ENCODE assay signal across 12 mouse cellular contexts in genomic region chr3:79907223-79907622, GRCm38 (mm10). TPM values are rescaled to one million over a fixed set of nuclear protein-coding genes. Genes with fewer than 3 reads are reported as not detected.
DNase-seq lines count a peak whose midpoint lies in the region; ATAC-seq lines count a peak whose summit lies in the region.
"Had no signal": no experiment of that assay in that cellular context is flagged by ENCODE, and none has a peak within 500 bp of the region (broad histone marks: within the 10 kb centered on the region; RNA-seq: fewer than 3 reads in every experiment).

No protein-coding gene starts in this region.

- H3K36me3 ChIP-seq in embryonic facial prominence, embryonic 14.5 days (ENCODE audit: control insufficient read depth, insufficient read depth, low read length), result no peaks in the 10 kb centered on the region
- H3K36me3 ChIP-seq: hindbrain, embryonic 15.5 days; midbrain, embryonic 13.5 days had no signal

- intact Hi-C loops in left cerebral cortex, postnatal 10 days (cut with DNase I), result no loop called here

- H3K9ac ChIP-seq in embryonic facial prominence, embryonic 14.5 days (ENCODE audit: low read depth, low read length), result no peak overlapping the region
- H3K9ac ChIP-seq: hindbrain, embryonic 15.5 days; midbrain, embryonic 13.5 days had no signal

- 0 out of 2 replicates have a peak, but pooled peaks cover 4% of the 10 kb centered on the region for H3K4me1 ChIP-seq in embryonic facial prominence, embryonic 14.5 days (ENCODE audit: control insufficient read depth, insufficient read depth, low read length)

- WGBS in embryonic facial prominence, embryonic 14.5 days, result 60% methylated on average over 7 of the region's 7 CpGs

- peak; percentile 40 to 50 for DNase-seq in heart, adult 18-20 months
- no peak for DNase-seq in heart, postnatal 4 days
- peak; percentile 65 for DNase-seq in embryonic facial prominence, embryonic 14.5 days (ENCODE audit: low spot score)
- peak; percentile 13 to 20 for DNase-seq in kidney, postnatal 36 days
- DNase-seq in lung, postnatal 36 days, result peak; percentile 79
- DNase-seq in thymus, postnatal 10 days (ENCODE audit: low spot score in 2 of 2), result no peak
- no peak for DNase-seq in retina, postnatal 1 day
- DNase-seq in left cerebral cortex, postnatal 10 days (ENCODE audit: extremely low spot score in 1 of 2, low spot score in 2 of 2), result no peak
- DNase-seq: cerebellum, adult 9-10 months had no signal

- no peaks in the 10 kb centered on the region for H3K27me3 ChIP-seq in embryonic facial prominence, embryonic 14.5 days (replicated peaks; ENCODE audit: control insufficient read depth, insufficient read depth, low read length)
- H3K27me3 ChIP-seq: hindbrain, embryonic 15.5 days; midbrain, embryonic 13.5 days had no signal

- H3K9me3 ChIP-seq in embryonic facial prominence, embryonic 14.5 days (ENCODE audit: control insufficient read depth, low read length), result no peaks in the 10 kb centered on the region
- H3K9me3 ChIP-seq: hindbrain, embryonic 15.5 days; midbrain, embryonic 13.5 days had no signal

- no peak overlapping the region for H3K4me2 ChIP-seq in embryonic facial prominence, embryonic 14.5 days (ENCODE audit: low read depth, low read length)
- H3K4me2 ChIP-seq: hindbrain, embryonic 15.5 days; midbrain, embryonic 13.5 days had no signal

- H3K27ac ChIP-seq in embryonic facial prominence, embryonic 14.5 days (replicated peaks; ENCODE audit: low read depth, low read length), result no peak overlapping the region; the same call in 1 of the 2 replicates
- H3K27ac ChIP-seq: hindbrain, embryonic 15.5 days; midbrain, embryonic 13.5 days had no signal

- H3K4me3 ChIP-seq in embryonic facial prominence, embryonic 14.5 days (ENCODE audit: low read depth, low read length), result no peak overlapping the region
- H3K4me3 ChIP-seq: hindbrain, embryonic 15.5 days; midbrain, embryonic 13.5 days had no signal

- no peak for ATAC-seq in embryonic facial prominence, embryonic 14.5 days (ENCODE audit: low read depth)
- ATAC-seq: forebrain, embryonic 16.5 days; midbrain, embryonic 13.5 days had no signal

RNA-seq across cellular contexts. Expression of gene Fam198b, which starts 22.9 kb away (rescaled TPM):
- 10 to 100 TPM in 1 of 2 experiments, 1 to 10 TPM in 1; 8.6 to 11.9 TPM for total RNA-seq in heart, adult 18-20 months (2021)
- 100 to 1,000 TPM; 116 to 133 TPM for total RNA-seq in heart, postnatal 4 days (2021)
- polyA plus RNA-seq in embryonic facial prominence, embryonic 14.5 days (2014; fragmentation: Nextera tagmentation; extraction: Ambion mirVana), result 9.3 and 9.4 TPM in 2 replicates
- total RNA-seq in left cerebral cortex, postnatal 10 days (2021), result 1 to 10 TPM; 6.3 to 9.3 TPM

RNA-seq across cellular contexts. Expression of gene Tmem144, which starts 54.6 kb away (rescaled TPM):
- total RNA-seq in heart, adult 18-20 months (2021), result 10 to 100 TPM; 16.4 to 18.8 TPM
- 10 to 100 TPM; 10.4 to 10.6 TPM for total RNA-seq in heart, postnatal 4 days (2021)
- polyA plus RNA-seq in embryonic facial prominence, embryonic 14.5 days (2014; fragmentation: Nextera tagmentation; extraction: Ambion mirVana), result 3.3 and 4.6 TPM in 2 replicates
- total RNA-seq in left cerebral cortex, postnatal 10 days (2021), result 1 to 10 TPM; 5.4 to 8.4 TPM

Comparison
In these comparisons a context has a peak if more than half of its experiments do, and no peak if none do; other contexts are left out.
1. DNase-seq: peak in heart, adult 18-20 months (2 of 2), embryonic facial prominence, embryonic 14.5 days (single experiment), kidney, postnatal 36 days (2 of 2) and lung, postnatal 36 days (single experiment); none in heart, postnatal 4 days (single experiment), thymus, postnatal 10 days (0 of 2), retina, postnatal 1 day (single experiment) and left cerebral cortex, postnatal 10 days (0 of 2).
2. RNA of gene Fam198b, which starts 22.9 kb away (total RNA-seq): 116 to 133 TPM in heart, postnatal 4 days; 8.6 to 11.9 TPM in heart, adult 18-20 months and 6.3 to 9.3 TPM in left cerebral cortex, postnatal 10 days; every median in the first group is over 4 times any median in the second.